Mouse (Mus musculus): ENCODE measurements around the gene Trim9.

DNA sequence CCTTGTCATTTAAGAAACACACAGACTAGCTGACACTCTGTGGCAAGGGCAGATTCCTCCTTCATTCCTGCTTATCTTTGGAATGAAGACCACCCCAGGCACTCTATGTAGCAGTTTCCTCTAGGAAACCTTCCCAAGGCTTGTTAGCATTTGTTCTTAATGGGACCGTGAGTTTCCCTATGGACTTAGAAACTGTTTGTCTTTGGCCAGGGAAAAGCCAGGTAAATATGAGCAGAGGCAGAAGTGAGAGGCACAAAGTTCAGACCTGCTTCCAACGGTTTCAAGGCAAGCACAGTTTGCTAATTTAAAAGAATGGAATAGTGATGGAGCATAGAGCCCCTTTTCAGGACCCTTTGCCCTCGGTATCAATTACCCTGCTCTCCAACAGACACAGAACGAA, 124.1 kb downstream of the Trim9 start:
- TF ChIP-seq CTCF (conservative IDR thresholded peaks at IDR 0.05; ENCODE audit: insufficient read depth, insufficient read length, low read depth, low read length) (no peak), POLR2A (IDR thresholded peaks at IDR 0.05; ENCODE audit: low read depth, low read length) (no peak)

Data from kidney, adult 2 months (tissue).